Mouse (Mus musculus) liver, embryonic 14.5 days (tissue): Measurements from ENCODE around the gene Lyst.

Experiments used
- CTCF ChIP-seq: IDR thresholded peaks from 2 replicates; pipeline ENCODE4 v1.5.1; 2016; ENCODE audit warnings: antibody characterized with exemption, low read depth, control low read depth
- EP300 ChIP-seq: IDR thresholded peaks from 2 replicates; pipeline ENCODE4 v1.6.1; 2016; ENCODE audit warnings: antibody characterized with exemption, low read depth

GRCm38 (mm10) chr13:13783296-13783695 is 193.1 kb downstream of the Lyst start:
- TF ChIP-seq CTCF (no peak), EP300 (no peak)
